Mouse (Mus musculus) midbrain, embryonic 11.5 days (tissue): Measurements from ENCODE around the gene Hnrnpa2b1. TPM values are rescaled to one million over a fixed set of nuclear protein-coding genes. Genes with fewer than 3 reads are reported as not detected.

ENCODE experiments used
- ATAC-seq: fragments of 200-750 bp; cut with Nextera tagmentation; 2 replicates; pipeline ENCODE4 v1.8.0; 2017; ENCODE audit warnings: moderate TSS enrichment, moderate library complexity; ENCODE audit not compliant: low FRiP score
- DNase-seq: peaks from one replicate; pipeline ENCODE4 v3.0.0; 2015; ENCODE audit warnings: low spot score; ENCODE audit errors: missing footprints
- H3K27ac ChIP-seq: fragments of 300-500 bp; sonication (generic); 2 replicates; pipeline ENCODE4 v1.5.1; 2014; ENCODE audit warnings: low read depth, low read length
- H3K27me3 ChIP-seq: fragments of 300-500 bp; sonication (generic); 2 replicates; pipeline ENCODE4 v1.6.1; 2014; ENCODE audit warnings: mild to moderate bottlenecking, low read length, moderate library complexity, mixed read lengths; ENCODE audit not compliant: control insufficient read depth, insufficient read depth
- H3K36me3 ChIP-seq: fragments of 300-500 bp; sonication (generic); 2 replicates; pipeline ENCODE4 v1.6.1; 2014; ENCODE audit warnings: mild to moderate bottlenecking, low read length, moderate library complexity, mixed read lengths; ENCODE audit not compliant: control insufficient read depth, insufficient read depth
- H3K4me1 ChIP-seq: fragments of 300-500 bp; sonication (generic); 2 replicates; pipeline ENCODE4 v1.6.1; 2014; ENCODE audit warnings: low read length; ENCODE audit not compliant: control insufficient read depth, insufficient read depth
- H3K4me2 ChIP-seq: fragments of 300-500 bp; sonication (generic); 2 replicates; pipeline ENCODE4 v1.6.1; 2014; ENCODE audit warnings: mild to moderate bottlenecking, moderate library complexity
- H3K4me3 ChIP-seq: fragments of 300-500 bp; sonication (generic); 2 replicates; pipeline ENCODE4 v1.5.1; 2014; ENCODE audit warnings: low read depth, low read length
- H3K9ac ChIP-seq: fragments of 300-500 bp; sonication (generic); 2 replicates; pipeline ENCODE4 v1.6.1; 2014; ENCODE audit warnings: low read length
- H3K9me3 ChIP-seq: fragments of 300-500 bp; sonication (generic); 2 replicates; pipeline ENCODE4 v1.6.1; 2016; ENCODE audit warnings: low read length; ENCODE audit not compliant: control insufficient read depth
- WGBS: fragments of 180-500 bp; shearing (Covaris S2); extraction: QIAGEN DNeasy Blood & Tissue Kit; methylation state at CpG from one replicate; pipeline ENCODE4 v1.1.7; 2014; 5-methylcytosine and 5-hydroxymethylcytosine counted together
- polyA plus RNA-seq: library from polyadenylated mRNA; unstranded; fragments of >200 nt; fragmentation: Nextera tagmentation; extraction: Ambion mirVana; gene quantifications from 2 replicates; pipeline ENCODE4 v1.2.1, GENCODE M21; 2014

The Hnrnpa2b1 gene
- polyA plus RNA-seq, result 1,654 and 1,893 TPM in 2 replicates

DNA sequence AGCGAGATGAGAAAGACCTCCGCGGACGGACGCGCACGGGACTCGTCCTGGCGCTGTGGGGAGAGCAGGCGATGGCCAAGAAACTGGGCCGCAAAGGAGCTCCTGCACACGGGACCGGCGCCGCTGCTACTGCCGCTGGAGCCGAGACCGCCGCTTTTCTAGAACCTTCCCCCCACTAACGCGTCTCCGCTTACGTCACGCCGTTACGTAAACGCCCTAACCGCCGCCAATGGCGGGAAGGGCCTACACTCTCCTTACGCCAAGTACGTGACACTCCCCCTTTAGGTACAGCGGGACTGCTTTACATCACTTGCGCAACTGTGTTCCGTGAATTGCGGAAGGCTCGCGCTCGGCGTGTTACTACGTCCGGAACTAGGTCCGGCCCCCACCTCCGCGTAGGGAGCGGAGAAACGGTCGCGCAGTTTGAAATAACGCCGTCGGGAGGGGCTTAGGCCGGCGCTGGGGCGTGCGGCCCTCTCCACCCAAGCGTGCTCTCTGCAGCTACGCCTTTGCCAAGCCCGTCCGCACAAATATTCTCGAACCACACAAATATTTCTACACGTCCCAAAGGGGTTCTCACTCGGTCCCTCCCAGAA lies at the start of gene Hnrnpa2b1:
Hnrnpa2b1 (minus strand) TSS at position 180 of the 596 bp plus-strand sequence.
- H3K9me3 ChIP-seq, result no peaks in the 10 kb centered on the region
- H3K36me3 ChIP-seq, result peaks cover 11% of the 10 kb centered on the region
- DNase-seq, result peak; percentile 100
- H3K27me3 ChIP-seq, result no peaks in the 10 kb centered on the region
- H3K9ac ChIP-seq, result peak within 1 kb of the TSS; percentile 100
- peak within 1 kb of the TSS; percentile 97 for H3K4me3 ChIP-seq
- peak within 1 kb of the TSS; percentile 72 for H3K4me2 ChIP-seq
- H3K4me1 ChIP-seq, result peaks cover 23% of the 10 kb centered on the region
- ATAC-seq, result peak; percentile 89
- peak within 1 kb of the TSS; percentile 100 for H3K27ac ChIP-seq
- under 1% methylated on average over 63 of the region's 63 CpGs for WGBS

DNA sequence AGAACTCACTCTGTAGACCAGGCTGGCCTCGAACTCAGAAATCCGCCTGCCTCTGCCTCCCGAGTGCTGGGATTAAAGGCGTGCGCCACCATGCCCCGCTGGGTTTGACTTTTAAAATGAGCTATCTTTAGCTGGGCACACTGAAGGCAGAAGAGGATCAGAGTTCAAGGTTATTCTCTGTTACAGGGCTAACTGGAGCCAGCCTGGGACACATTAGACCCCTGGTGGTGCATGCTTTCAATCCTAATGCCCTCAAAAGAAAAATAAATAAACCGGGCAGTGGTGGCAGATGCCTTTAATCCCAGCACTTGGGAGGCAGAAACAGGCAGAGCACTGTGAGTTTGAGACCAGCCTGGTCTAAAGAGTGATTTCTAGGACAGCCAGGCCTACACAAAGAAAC lies 45.2 kb upstream of the Hnrnpa2b1 start:
- no peak for DNase-seq
- no peak overlapping the region for H3K9ac ChIP-seq
- H3K4me2 ChIP-seq, result no peak overlapping the region
- no peak overlapping the region for H3K27ac ChIP-seq
- H3K4me3 ChIP-seq, result no peak overlapping the region
- H3K36me3 ChIP-seq, result no peaks in the 10 kb centered on the region
- ATAC-seq, result no peak
- 91% methylated on average over 7 of the region's 7 CpGs for WGBS
- no peaks in the 10 kb centered on the region for H3K9me3 ChIP-seq
- H3K27me3 ChIP-seq, result no peaks in the 10 kb centered on the region
- no peaks in the 10 kb centered on the region for H3K4me1 ChIP-seq

DNA sequence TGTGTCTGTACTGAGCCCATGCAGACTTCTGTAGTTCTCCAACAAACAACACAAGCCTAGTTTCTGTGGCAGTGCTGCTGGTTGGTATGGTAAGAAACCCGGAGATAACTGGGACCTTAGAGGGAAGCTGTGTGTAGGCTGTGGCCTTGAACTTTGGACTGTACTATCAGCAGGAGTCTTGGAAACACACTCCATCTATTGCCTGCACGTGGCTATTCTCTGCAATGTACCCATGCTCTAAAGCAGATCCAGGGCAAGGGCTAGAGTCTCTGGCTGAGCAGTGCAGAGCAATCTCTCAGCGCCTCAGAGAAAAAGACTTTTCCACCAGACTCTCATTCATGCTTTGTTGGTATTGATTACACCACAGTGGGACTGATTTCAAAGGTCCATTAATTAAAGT lies 44.1 kb upstream of the Hnrnpa2b1 start:
- Histone ChIP-seq H3K9me3 (no peaks in the 10 kb centered on the region), H3K36me3 (no peaks in the 10 kb centered on the region), H3K4me2 (no peak overlapping the region), H3K27me3 (no peaks in the 10 kb centered on the region), H3K27ac (no peak overlapping the region), H3K4me3 (no peak overlapping the region), H3K4me1 (no peaks in the 10 kb centered on the region), H3K9ac (no peak overlapping the region)
- WGBS, result 85% methylated on average over 3 of the region's 3 CpGs
- no peak for DNase-seq
- ATAC-seq, result no peak

DNA sequence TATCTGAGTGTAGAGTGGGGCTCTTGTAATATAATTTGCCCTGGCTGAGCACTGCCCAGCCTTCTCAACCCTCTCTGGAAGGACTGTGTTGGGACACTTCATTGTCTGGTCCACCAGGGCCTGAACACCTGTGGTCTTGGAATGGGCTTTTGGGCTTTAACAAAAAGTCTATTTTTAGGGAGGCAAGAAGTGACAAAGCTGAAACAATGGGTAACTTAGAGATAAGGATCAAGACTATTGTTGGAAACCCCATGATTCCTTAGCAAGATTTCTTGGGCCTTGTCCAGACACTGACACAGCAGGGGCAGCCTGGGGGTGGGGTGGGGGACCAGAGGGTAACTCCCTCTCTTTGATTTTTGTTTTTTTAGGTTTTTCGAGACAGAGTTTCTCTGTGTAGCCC lies 41.3 kb upstream of the Hnrnpa2b1 start:
- no peaks in the 10 kb centered on the region for H3K36me3 ChIP-seq
- no peak overlapping the region for H3K27ac ChIP-seq
- no peak overlapping the region for H3K4me2 ChIP-seq
- ATAC-seq, result no peak
- H3K9ac ChIP-seq, result no peak overlapping the region
- no peak overlapping the region for H3K4me3 ChIP-seq
- H3K27me3 ChIP-seq, result no peaks in the 10 kb centered on the region
- WGBS, result 35% methylated on average over 1 of the region's 1 CpGs
- no peak for DNase-seq
- H3K4me1 ChIP-seq, result no peaks in the 10 kb centered on the region
- no peaks in the 10 kb centered on the region for H3K9me3 ChIP-seq

GRCm38 (mm10) chr6:51510094-51510493 lies 40.4 kb upstream of the Hnrnpa2b1 start:
- H3K9me3 ChIP-seq, result no peaks in the 10 kb centered on the region
- WGBS, result 34% methylated on average over 5 of the region's 5 CpGs
- no peaks in the 10 kb centered on the region for H3K27me3 ChIP-seq
- no peak overlapping the region for H3K9ac ChIP-seq
- no peak for ATAC-seq
- no peaks in the 10 kb centered on the region for H3K36me3 ChIP-seq
- no peak for DNase-seq
- no peak overlapping the region for H3K4me3 ChIP-seq
- H3K4me1 ChIP-seq, result no peaks in the 10 kb centered on the region
- H3K4me2 ChIP-seq, result no peak overlapping the region
- no peak overlapping the region for H3K27ac ChIP-seq

GRCm38 (mm10) chr6:51508750-51509648 lies 39.3 kb upstream of the Hnrnpa2b1 start:
- H3K27ac ChIP-seq, result no peak overlapping the region
- no peak for ATAC-seq
- H3K4me2 ChIP-seq, result peak overlapping the region; percentile 37; the same call in 1 of the 2 replicates
- no peaks in the 10 kb centered on the region for H3K4me1 ChIP-seq
- no peaks in the 10 kb centered on the region for H3K36me3 ChIP-seq
- 32% methylated on average over 18 of the region's 18 CpGs for WGBS
- no peaks in the 10 kb centered on the region for H3K9me3 ChIP-seq
- H3K4me3 ChIP-seq, result peak overlapping the region; percentile 6; the same call in 1 of the 2 replicates
- H3K9ac ChIP-seq, result peak overlapping the region; percentile 39
- no peaks in the 10 kb centered on the region for H3K27me3 ChIP-seq
- DNase-seq, result peak; percentile 96

DNA sequence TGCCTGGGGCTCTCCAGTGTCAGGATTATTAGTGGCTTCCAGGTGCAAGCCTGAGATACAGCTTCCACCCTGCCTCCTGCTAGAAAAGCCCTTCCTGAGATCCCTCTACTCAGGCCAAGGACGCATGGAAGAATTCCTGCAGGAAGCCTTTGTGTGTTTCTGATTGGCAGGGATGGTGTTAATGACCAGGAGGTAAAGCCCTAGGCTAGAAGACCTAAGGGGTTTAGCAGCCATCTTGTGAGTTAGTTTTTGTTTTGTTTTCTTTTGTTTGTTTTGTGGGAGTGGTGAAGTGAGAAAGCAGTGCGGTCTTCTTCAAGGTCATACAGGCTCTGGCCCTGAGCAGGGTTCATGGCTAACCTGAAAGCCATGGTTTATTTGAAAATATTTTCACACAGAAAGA lies 37.9 kb upstream of the Hnrnpa2b1 start:
- Histone ChIP-seq H3K9me3 (no peaks in the 10 kb centered on the region), H3K9ac (no peak overlapping the region), H3K4me2 (no peak overlapping the region), H3K36me3 (no peaks in the 10 kb centered on the region), H3K27ac (no peak overlapping the region), H3K27me3 (no peaks in the 10 kb centered on the region), H3K4me3 (no peak overlapping the region), H3K4me1 (no peaks in the 10 kb centered on the region)
- no peak for ATAC-seq
- WGBS, result 65% methylated on average over 2 of the region's 2 CpGs
- DNase-seq, result no peak

- Histone ChIP-seq H3K9ac (no peak overlapping the region), H3K4me2 (no peak overlapping the region), H3K36me3 (no peaks in the 10 kb centered on the region), H3K4me3 (no peak overlapping the region), H3K9me3 (no peaks in the 10 kb centered on the region), H3K4me1 (no peaks in the 10 kb centered on the region), H3K27ac (no peak overlapping the region), H3K27me3 (no peaks in the 10 kb centered on the region)
- no peak for DNase-seq
- whole genome bisulfite sequencing, result 69% methylated on average over 1 of the region's 1 CpGs
- ATAC-seq, result no peak
These were observed 36.0 kb upstream of the Hnrnpa2b1 start for GRCm38 (mm10) chr6:51505671-51506070.
